Mouse (Mus musculus): ENCODE measurements at regions not wholly inside any gene's neighbourhood (a gene's known extent, or its start where the extent isn't known, plus 50 kb on each side); places are given as distances from the start of the nearest gene placed in this dataset.

DNA sequence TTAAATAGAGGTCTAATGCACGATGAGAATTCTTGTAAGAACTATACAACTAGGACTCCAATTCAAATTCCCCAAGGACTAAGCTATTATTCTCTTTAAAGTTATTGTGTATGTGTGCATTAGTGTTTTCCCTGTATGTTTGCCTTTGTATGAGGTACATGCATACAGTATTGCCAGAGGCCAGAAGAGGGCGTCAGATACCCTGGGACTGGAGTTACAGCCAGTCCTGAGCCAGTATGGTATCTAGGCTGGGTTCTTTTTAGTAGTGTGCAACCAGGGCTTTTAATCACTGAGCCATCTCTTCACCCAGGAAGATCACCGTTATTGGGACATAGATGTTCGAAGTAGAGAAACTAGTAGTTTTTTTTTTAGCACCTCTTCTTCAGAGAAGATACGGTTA, 154.2 kb upstream of the Esrrg start:
- Histone ChIP-seq H3K36me3 (no peaks in the 10 kb centered on the region), H3K4me3 (no peak overlapping the region), H3K9me3 (no peaks in the 10 kb centered on the region), H3K27me3 (0 out of 2 replicates have a peak, but pooled peaks cover 8% of the 10 kb centered on the region), H3K27ac (no peak overlapping the region), H3K4me2 (no peak overlapping the region), H3K4me1 (no peaks in the 10 kb centered on the region), H3K9ac (no peak overlapping the region)
- 62% methylated on average over 5 of the region's 5 CpGs for WGBS
- no peak for ATAC-seq (ENCODE audit: insufficient number of reproducible peaks, low FRiP score, low TSS enrichment, low read depth)

DNA sequence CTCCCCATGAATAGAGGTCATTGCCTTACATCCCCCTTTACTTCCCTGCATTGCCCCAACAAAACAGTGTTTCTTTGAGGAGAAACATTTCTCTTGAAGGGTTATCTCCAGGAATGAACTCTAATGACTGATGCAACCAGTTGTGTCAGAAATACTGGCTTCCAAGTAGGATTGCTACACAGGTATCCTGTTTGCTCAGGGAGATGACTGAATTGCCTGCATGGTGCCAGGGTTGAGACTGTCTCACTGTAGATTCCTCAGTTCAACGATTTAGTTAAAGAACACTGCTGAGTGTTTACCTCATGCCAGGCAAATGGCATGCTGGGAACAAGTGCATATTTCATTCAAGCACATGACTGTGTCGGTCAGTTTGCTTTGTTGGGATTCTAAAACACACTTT, 123.8 kb upstream of the Esrrg start:
- H3K9me3 ChIP-seq: no peaks in the 10 kb centered on the region
- H3K36me3 ChIP-seq: no peaks in the 10 kb centered on the region
- no peak for ATAC-seq (ENCODE audit: insufficient number of reproducible peaks, low FRiP score, low TSS enrichment, low read depth)
- H3K4me3 ChIP-seq: no peak overlapping the region
- no peaks in the 10 kb centered on the region for H3K27me3 ChIP-seq
- 71% methylated on average over 2 of the region's 2 CpGs for WGBS
- no peaks in the 10 kb centered on the region for H3K4me1 ChIP-seq
- no peak overlapping the region for H3K4me2 ChIP-seq
- H3K27ac ChIP-seq: no peak overlapping the region
- H3K9ac ChIP-seq: no peak overlapping the region

DNA sequence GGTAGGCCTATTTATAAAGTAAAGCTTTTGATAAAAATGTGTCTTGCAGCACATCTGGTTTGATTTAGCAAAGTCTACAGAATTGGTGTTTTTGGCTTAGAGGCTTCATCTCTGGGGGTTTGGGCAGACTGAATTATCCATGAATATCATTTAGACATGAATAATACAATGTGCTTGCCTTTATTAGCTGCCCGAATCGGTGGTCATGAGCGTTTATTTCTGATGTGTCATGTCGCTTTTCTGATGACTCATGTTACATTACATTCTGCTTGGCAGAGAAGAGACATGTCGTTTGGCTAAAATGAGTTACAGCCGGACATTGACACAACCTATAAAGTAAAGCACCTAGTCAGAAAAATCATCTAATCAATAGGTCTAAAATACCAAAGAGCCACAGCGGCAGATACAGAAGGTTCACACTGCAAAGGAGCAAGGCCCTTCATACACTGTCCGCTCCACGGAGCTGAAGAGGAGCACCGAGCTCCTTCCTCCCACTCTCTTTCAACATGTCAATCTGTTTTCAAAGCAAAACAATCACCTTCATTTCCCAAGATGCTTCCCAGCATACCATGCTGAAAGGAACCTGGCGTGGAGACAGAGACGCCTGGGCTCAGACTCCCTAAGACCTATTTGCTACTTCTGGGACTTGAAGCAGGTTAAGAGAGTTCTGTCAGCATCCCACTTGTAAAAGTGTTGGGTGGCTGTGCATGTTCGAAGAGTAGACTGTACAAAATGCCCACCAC, 120.5 kb upstream of the Esrrg start:
- Histone ChIP-seq H3K4me3 (no peak overlapping the region), H3K27ac (no peak overlapping the region), H3K4me1 (no peaks in the 10 kb centered on the region), H3K9me3 (no peaks in the 10 kb centered on the region), H3K27me3 (no peaks in the 10 kb centered on the region), H3K36me3 (no peaks in the 10 kb centered on the region), H3K9ac (no peak overlapping the region), H3K4me2 (no peak overlapping the region)
- WGBS: 66% methylated on average over 13 of the region's 13 CpGs
- ATAC-seq (ENCODE audit: insufficient number of reproducible peaks, low FRiP score, low TSS enrichment, low read depth): no peak

DNA sequence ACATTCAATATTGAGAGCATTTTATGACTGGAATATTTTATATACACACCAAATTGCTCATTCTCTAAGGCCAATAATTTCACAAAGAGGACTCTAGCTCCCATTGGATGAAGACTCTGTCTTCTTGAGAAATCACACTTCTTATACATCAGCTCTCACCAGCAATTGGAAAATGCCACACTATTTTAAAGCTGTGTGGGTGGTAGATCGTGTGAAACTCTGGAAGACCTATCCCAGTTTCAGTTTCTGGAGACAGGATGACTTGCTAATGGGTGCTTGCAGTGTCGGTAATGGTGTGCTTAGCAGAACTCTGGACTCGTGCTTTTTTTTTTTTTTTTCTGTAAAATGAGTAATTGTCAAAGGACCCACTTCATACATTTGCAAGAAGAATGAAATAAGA, 119.1 kb upstream of the Esrrg start:
- no peak for ATAC-seq (ENCODE audit: insufficient number of reproducible peaks, low FRiP score, low TSS enrichment, low read depth)
- H3K27ac ChIP-seq: no peak overlapping the region
- H3K36me3 ChIP-seq: no peaks in the 10 kb centered on the region
- H3K4me2 ChIP-seq: no peak overlapping the region
- H3K4me1 ChIP-seq: no peaks in the 10 kb centered on the region
- H3K27me3 ChIP-seq: no peaks in the 10 kb centered on the region
- 61% methylated on average over 3 of the region's 3 CpGs for WGBS
- H3K9me3 ChIP-seq: no peaks in the 10 kb centered on the region
- no peak overlapping the region for H3K4me3 ChIP-seq
- no peak overlapping the region for H3K9ac ChIP-seq

DNA sequence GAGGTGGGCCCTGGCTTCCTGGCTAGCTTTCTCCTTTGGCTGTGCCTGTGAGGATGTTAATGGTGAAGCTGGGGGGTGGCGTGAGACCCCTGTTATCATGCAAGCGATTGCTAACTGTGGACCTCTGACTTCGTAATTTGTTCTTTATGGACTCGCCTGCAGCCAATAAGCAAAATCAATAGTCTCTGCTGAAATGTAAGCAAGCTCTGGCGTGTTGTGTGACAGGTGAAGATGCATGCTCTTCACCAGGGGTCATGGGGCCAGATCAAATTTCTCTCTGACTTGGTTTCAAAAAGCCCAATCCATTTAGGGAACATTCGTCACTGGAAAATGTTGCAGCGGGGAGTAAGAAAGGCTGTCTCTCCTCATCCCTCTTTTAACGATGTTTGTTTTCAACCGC, 103.2 kb upstream of the Esrrg start:
- H3K9me3 ChIP-seq: no peaks in the 10 kb centered on the region
- WGBS: 42% methylated on average over 9 of the region's 9 CpGs
- H3K36me3 ChIP-seq: no peaks in the 10 kb centered on the region
- no peak overlapping the region for H3K27ac ChIP-seq
- no peak overlapping the region for H3K4me3 ChIP-seq
- H3K9ac ChIP-seq: no peak overlapping the region
- no peaks in the 10 kb centered on the region for H3K27me3 ChIP-seq
- no peak overlapping the region for H3K4me2 ChIP-seq
- no peaks in the 10 kb centered on the region for H3K4me1 ChIP-seq
- no peak for ATAC-seq (ENCODE audit: insufficient number of reproducible peaks, low FRiP score, low TSS enrichment, low read depth)

DNA sequence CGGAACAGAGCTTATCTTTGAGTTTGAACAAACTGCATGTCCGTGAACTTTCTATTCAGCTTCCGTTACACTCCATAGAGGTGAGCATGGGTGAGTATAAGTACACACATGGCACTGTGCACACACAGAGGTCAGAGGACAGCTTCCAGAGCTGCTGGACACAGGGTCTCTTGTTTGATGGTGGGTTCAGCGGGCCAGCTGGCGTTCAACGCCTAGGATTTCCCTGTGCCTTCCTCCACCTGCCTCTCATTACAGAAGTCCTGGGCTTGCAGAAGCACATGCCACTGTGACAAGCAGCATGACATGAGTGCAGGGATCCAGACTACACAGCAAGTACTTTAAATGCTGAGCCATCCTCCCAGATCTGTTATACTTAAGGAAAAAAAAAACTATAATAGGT, 101.4 kb upstream of the Esrrg start:
- Histone ChIP-seq H3K9me3 (no peaks in the 10 kb centered on the region), H3K27me3 (no peaks in the 10 kb centered on the region), H3K9ac (no peak overlapping the region), H3K27ac (no peak overlapping the region), H3K36me3 (no peaks in the 10 kb centered on the region), H3K4me2 (no peak overlapping the region), H3K4me1 (no peaks in the 10 kb centered on the region), H3K4me3 (no peak overlapping the region)
- WGBS: 60% methylated on average over 6 of the region's 6 CpGs
- no peak for ATAC-seq (ENCODE audit: insufficient number of reproducible peaks, low FRiP score, low TSS enrichment, low read depth)

DNA sequence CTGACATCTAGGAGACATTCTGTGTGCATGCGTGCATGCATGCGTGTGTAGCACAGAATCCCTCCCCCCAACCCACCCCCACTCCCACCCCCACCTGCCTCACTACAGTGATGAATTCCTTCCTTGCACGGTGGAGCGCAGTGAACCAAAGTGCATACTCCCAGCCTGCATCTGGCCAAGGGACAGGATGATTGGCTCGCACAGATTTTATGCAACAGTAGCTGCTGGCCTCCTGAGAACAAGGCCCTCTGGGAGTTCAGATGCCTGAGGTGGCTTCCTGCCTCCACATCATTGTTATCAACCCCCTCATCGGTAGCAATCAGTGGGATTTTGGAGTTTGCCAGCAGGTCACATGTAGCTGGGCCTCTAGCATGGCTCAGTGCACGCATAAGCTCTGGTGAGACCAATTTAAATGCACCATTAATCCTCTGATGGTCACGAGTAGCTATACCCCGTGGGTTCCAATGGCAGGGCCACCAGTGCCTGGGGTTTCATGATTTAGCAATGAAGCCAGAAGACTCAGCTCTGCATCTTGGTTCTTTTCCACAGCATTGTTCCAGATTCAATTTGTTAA, 77.2 kb upstream of the Esrrg start:
- 82% methylated on average over 9 of the region's 9 CpGs for WGBS
- H3K36me3 ChIP-seq: no peaks in the 10 kb centered on the region
- no peak overlapping the region for H3K9ac ChIP-seq
- no peak overlapping the region for H3K4me2 ChIP-seq
- no peak for ATAC-seq (ENCODE audit: insufficient number of reproducible peaks, low FRiP score, low TSS enrichment, low read depth)
- H3K4me3 ChIP-seq: no peak overlapping the region
- no peaks in the 10 kb centered on the region for H3K27me3 ChIP-seq
- H3K9me3 ChIP-seq: no peaks in the 10 kb centered on the region
- H3K4me1 ChIP-seq: no peaks in the 10 kb centered on the region
- no peak overlapping the region for H3K27ac ChIP-seq

DNA sequence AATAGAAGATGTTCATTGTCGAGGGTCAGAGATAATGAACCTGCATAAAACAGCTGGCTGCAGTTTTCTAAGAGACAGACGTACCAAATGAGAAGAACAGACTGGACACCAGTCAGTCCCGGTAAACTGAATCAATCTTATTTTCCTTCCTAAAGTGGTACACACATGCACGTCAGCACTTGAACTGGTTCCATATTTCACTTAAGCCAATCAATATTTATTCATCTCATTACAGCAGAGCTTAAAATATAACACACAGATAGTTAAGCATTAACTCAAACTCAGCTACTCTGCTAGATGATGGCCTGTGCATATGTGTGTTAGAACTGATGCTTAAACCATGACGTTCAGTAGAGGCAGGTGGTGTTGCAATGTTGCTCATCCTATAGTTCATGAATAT, 72.3 kb upstream of the Esrrg start:
- WGBS: 85% methylated on average over 5 of the region's 5 CpGs
- H3K27ac ChIP-seq: no peak overlapping the region
- H3K9ac ChIP-seq: no peak overlapping the region
- no peaks in the 10 kb centered on the region for H3K9me3 ChIP-seq
- no peak overlapping the region for H3K4me3 ChIP-seq
- no peaks in the 10 kb centered on the region for H3K36me3 ChIP-seq
- no peak overlapping the region for H3K4me2 ChIP-seq
- H3K4me1 ChIP-seq: no peaks in the 10 kb centered on the region
- ATAC-seq (ENCODE audit: insufficient number of reproducible peaks, low FRiP score, low TSS enrichment, low read depth): no peak
- no peaks in the 10 kb centered on the region for H3K27me3 ChIP-seq

DNA sequence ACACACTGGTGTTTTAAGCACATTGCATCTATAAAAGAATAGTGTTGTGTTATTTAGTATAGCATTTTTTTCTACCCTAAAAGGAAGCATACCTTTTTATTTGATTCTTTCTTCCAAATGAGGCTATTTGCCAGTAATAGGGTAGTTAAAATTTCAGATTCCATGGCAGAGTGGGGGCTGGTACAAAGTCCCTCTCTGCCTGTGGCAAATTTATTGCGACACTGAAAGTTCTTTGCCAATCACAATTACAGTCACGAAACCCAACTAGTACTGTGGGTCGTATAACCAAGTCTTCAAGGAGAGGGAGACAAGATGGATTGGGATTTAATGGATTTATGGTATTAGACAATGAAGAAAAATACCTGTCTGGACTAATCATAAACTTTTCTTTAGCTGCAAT, 51.9 kb upstream of the Esrrg start:
- Histone ChIP-seq H3K4me2 (no peak overlapping the region), H3K9me3 (no peaks in the 10 kb centered on the region), H3K27me3 (no peaks in the 10 kb centered on the region), H3K9ac (no peak overlapping the region), H3K4me3 (no peak overlapping the region), H3K4me1 (no peaks in the 10 kb centered on the region), H3K36me3 (no peaks in the 10 kb centered on the region), H3K27ac (no peak overlapping the region)
- 38% methylated on average over 3 of the region's 3 CpGs for whole genome bisulfite sequencing
- no peak for ATAC-seq (ENCODE audit: insufficient number of reproducible peaks, low FRiP score, low TSS enrichment, low read depth)
